Mouse (Mus musculus): ENCODE results near the gene Dnlz. TPM values are rescaled to one million over a fixed set of nuclear protein-coding genes. Genes with fewer than 3 reads are reported as not detected.

Gene Dnlz
- polyA plus RNA-seq, 1 experiment from 2014 or later, result 15.1 TPM

GRCm38 (mm10) chr2:26342044-26342443 lies 9.9 kb downstream of the Dnlz start:
- Histone ChIP-seq H3K4me3 (ENCODE audit: low read depth, low read length) (no peak overlapping the region), H3K4me1 (replicated peaks; ENCODE audit: control insufficient read depth, insufficient read depth) (peaks cover 3% of the 10 kb centered on the region), H3K9me3 (ENCODE audit: control insufficient read depth, low read length) (no peaks in the 10 kb centered on the region), H3K9ac (ENCODE audit: low read length) (peak overlapping the region; percentile 35; the same call in 1 of the 2 replicates), H3K27ac (replicated peaks) (peak overlapping the region; percentile 81), H3K4me2 (replicated peaks; ENCODE audit: low read depth) (no peak overlapping the region; the same call in 1 of the 2 replicates), H3K27me3 (ENCODE audit: control insufficient read depth, insufficient read depth, low read length) (no peaks in the 10 kb centered on the region), H3K36me3 (ENCODE audit: control insufficient read depth, insufficient read depth, low read length) (peaks cover 5% of the 10 kb centered on the region; the same call in 1 of the 2 replicates)
- DNase-seq (ENCODE audit: low spot score) (peak; percentile 90), ATAC-seq (ENCODE audit: low FRiP score, low TSS enrichment) (peak; percentile 92)
- TF ChIP-seq EP300 (optimal IDR thresholded peaks at IDR 0.05) (no peak), CTCF (IDR thresholded peaks at IDR 0.05; ENCODE audit: low read depth) (no peak)
- WGBS, result 8% methylated on average over 10 of the region's 10 CpGs

- Histone ChIP-seq H3K4me1 (replicated peaks; ENCODE audit: control insufficient read depth, insufficient read depth) (peaks cover 3% of the 10 kb centered on the region), H3K4me3 (ENCODE audit: low read depth, low read length) (no peak overlapping the region), H3K27ac (replicated peaks) (peak overlapping the region; percentile 81), H3K9ac (ENCODE audit: low read length) (no peak overlapping the region; the same call in 1 of the 2 replicates), H3K36me3 (ENCODE audit: control insufficient read depth, insufficient read depth, low read length) (peaks cover 5% of the 10 kb centered on the region; the same call in 1 of the 2 replicates), H3K4me2 (replicated peaks; ENCODE audit: low read depth) (no peak overlapping the region; the same call in 1 of the 2 replicates), H3K9me3 (ENCODE audit: control insufficient read depth, low read length) (no peaks in the 10 kb centered on the region), H3K27me3 (ENCODE audit: control insufficient read depth, insufficient read depth, low read length) (no peaks in the 10 kb centered on the region)
- WGBS, result 65% methylated on average over 2 of the region's 2 CpGs
- no peak for DNase-seq (ENCODE audit: low spot score)
- TF ChIP-seq EP300 (optimal IDR thresholded peaks at IDR 0.05) (no peak), CTCF (IDR thresholded peaks at IDR 0.05; ENCODE audit: low read depth) (no peak)
- ATAC-seq (ENCODE audit: low FRiP score, low TSS enrichment), result peak; percentile 35
Measured at GRCm38 (mm10) chr2:26341510-26341981, 10.4 kb downstream of the Dnlz start.

- 69% methylated on average over 5 of the region's 5 CpGs for WGBS
- H3K27ac ChIP-seq (replicated peaks), result no peak overlapping the region
- no peak overlapping the region for H3K4me3 ChIP-seq (ENCODE audit: low read depth, low read length)
- no peaks in the 10 kb centered on the region for H3K36me3 ChIP-seq (ENCODE audit: control insufficient read depth, insufficient read depth, low read length)
- ATAC-seq (ENCODE audit: low FRiP score, low TSS enrichment) (no peak), DNase-seq (ENCODE audit: low spot score) (no peak)
- no peaks in the 10 kb centered on the region for H3K27me3 ChIP-seq (ENCODE audit: control insufficient read depth, insufficient read depth, low read length)
- no peak overlapping the region for H3K9ac ChIP-seq (ENCODE audit: low read length)
- no peak overlapping the region for H3K4me2 ChIP-seq (replicated peaks; ENCODE audit: low read depth)
- H3K9me3 ChIP-seq (ENCODE audit: control insufficient read depth, low read length), result no peaks in the 10 kb centered on the region
- TF ChIP-seq EP300 (optimal IDR thresholded peaks at IDR 0.05) (no peak), CTCF (IDR thresholded peaks at IDR 0.05; ENCODE audit: low read depth) (no peak)
- H3K4me1 ChIP-seq (replicated peaks; ENCODE audit: control insufficient read depth, insufficient read depth), result peaks cover 3% of the 10 kb centered on the region
Measured at GRCm38 (mm10) chr2:26339204-26339551, 12.7 kb downstream of the Dnlz start.

GRCm38 (mm10) chr2:26338302-26339203 lies 13.4 kb downstream of the Dnlz start:
- no peak overlapping the region for H3K27ac ChIP-seq (replicated peaks)
- TF ChIP-seq EP300 (optimal IDR thresholded peaks at IDR 0.05) (no peak), CTCF (IDR thresholded peaks at IDR 0.05; ENCODE audit: low read depth) (no peak)
- no peak overlapping the region for H3K9ac ChIP-seq (ENCODE audit: low read length)
- no peaks in the 10 kb centered on the region for H3K9me3 ChIP-seq (ENCODE audit: control insufficient read depth, low read length)
- no peaks in the 10 kb centered on the region for H3K27me3 ChIP-seq (ENCODE audit: control insufficient read depth, insufficient read depth, low read length)
- no peak overlapping the region for H3K4me2 ChIP-seq (replicated peaks; ENCODE audit: low read depth)
- 76% methylated on average over 8 of the region's 13 CpGs for WGBS
- no peak for ATAC-seq (ENCODE audit: low FRiP score, low TSS enrichment)
- peaks cover 3% of the 10 kb centered on the region for H3K4me1 ChIP-seq (replicated peaks; ENCODE audit: control insufficient read depth, insufficient read depth)
- H3K4me3 ChIP-seq (ENCODE audit: low read depth, low read length), result no peak overlapping the region
- H3K36me3 ChIP-seq (ENCODE audit: control insufficient read depth, insufficient read depth, low read length), result no peaks in the 10 kb centered on the region
- DNase-seq (ENCODE audit: low spot score), result no peak

- H3K4me3 ChIP-seq (ENCODE audit: low read depth, low read length), result no peak overlapping the region
- H3K9me3 ChIP-seq (ENCODE audit: control insufficient read depth, low read length), result no peaks in the 10 kb centered on the region
- 70% methylated on average over 6 of the region's 6 CpGs for WGBS
- no peak overlapping the region for H3K9ac ChIP-seq (ENCODE audit: low read length)
- no peak overlapping the region for H3K4me2 ChIP-seq (replicated peaks; ENCODE audit: low read depth)
- DNase-seq (ENCODE audit: low spot score) (no peak), ATAC-seq (ENCODE audit: low FRiP score, low TSS enrichment) (no peak)
- H3K27ac ChIP-seq (replicated peaks), result no peak overlapping the region
- no peak for TF ChIP-seq CTCF (IDR thresholded peaks at IDR 0.05; ENCODE audit: low read depth)
- no peak for TF ChIP-seq EP300 (optimal IDR thresholded peaks at IDR 0.05)
- no peaks in the 10 kb centered on the region for H3K4me1 ChIP-seq (replicated peaks; ENCODE audit: control insufficient read depth, insufficient read depth)
- H3K36me3 ChIP-seq (ENCODE audit: control insufficient read depth, insufficient read depth, low read length), result peaks cover 9% of the 10 kb centered on the region; the same call in 1 of the 2 replicates
- no peaks in the 10 kb centered on the region for H3K27me3 ChIP-seq (ENCODE audit: control insufficient read depth, insufficient read depth, low read length)
Measured at GRCm38 (mm10) chr2:26330702-26331101, 21.2 kb downstream of the Dnlz start.

- Histone ChIP-seq H3K27me3 (ENCODE audit: control insufficient read depth, insufficient read depth, low read length) (no peaks in the 10 kb centered on the region), H3K4me1 (replicated peaks; ENCODE audit: control insufficient read depth, insufficient read depth) (no peaks in the 10 kb centered on the region), H3K4me2 (replicated peaks; ENCODE audit: low read depth) (no peak overlapping the region), H3K9me3 (ENCODE audit: control insufficient read depth, low read length) (no peaks in the 10 kb centered on the region), H3K9ac (ENCODE audit: low read length) (no peak overlapping the region), H3K36me3 (ENCODE audit: control insufficient read depth, insufficient read depth, low read length) (peaks cover 9% of the 10 kb centered on the region; the same call in 1 of the 2 replicates), H3K27ac (replicated peaks) (no peak overlapping the region), H3K4me3 (ENCODE audit: low read depth, low read length) (no peak overlapping the region)
- TF ChIP-seq CTCF (IDR thresholded peaks at IDR 0.05; ENCODE audit: low read depth), result no peak
- DNase-seq (ENCODE audit: low spot score) (no peak), ATAC-seq (ENCODE audit: low FRiP score, low TSS enrichment) (0 out of 2 replicates have a peak, but pooled peaks have one; percentile 38)
- 87% methylated on average over 4 of the region's 4 CpGs for WGBS
Measured at GRCm38 (mm10) chr2:26330056-26330468, 21.8 kb downstream of the Dnlz start.
